In the genomic region with DNA sequence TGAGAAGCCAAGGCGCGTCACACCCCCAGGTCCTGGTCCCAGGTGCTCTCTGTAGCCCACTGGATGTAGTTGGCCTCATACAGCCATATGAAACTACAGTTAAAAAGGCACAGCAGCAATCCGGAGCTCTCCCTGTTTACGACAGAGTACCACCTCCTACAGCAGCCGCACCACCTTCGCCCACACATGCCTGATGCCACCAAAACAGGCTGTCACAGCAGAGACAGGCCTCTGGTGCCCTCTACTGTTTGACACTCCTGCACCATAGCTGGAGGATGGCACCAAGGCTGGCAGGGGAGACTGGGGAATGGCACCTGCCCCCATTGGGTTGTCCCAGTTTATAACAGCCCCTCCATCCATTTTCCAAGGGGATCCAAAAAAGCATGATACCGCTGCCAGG, we compare ENCODE assay signal across 10 mouse cellular contexts.
DNase-seq lines count a peak whose midpoint lies in the region; ATAC-seq and TF ChIP-seq lines count a peak whose summit lies in the region.
"Had no signal": no experiment of that assay in that cellular context is flagged by ENCODE, and none has a peak within 500 bp of the region (broad histone marks: within the 10 kb centered on the region; RNA-seq: fewer than 3 reads in every experiment).

No protein-coding gene starts in this region.

- peak; percentile 40 for DNase-seq in urinary bladder, adult 2 months (ENCODE audit: low spot score)
- no peak for DNase-seq in urinary bladder, postnatal 10 days (ENCODE audit: low spot score)
- DNase-seq in cerebellum, adult 18-20 months = peak; percentile 79
- DNase-seq in frontal cortex, postnatal 25 days (ENCODE audit: low spot score in 2 of 2) = peak; percentile 75 to 81
- DNase-seq in kidney, postnatal 14 days = peak; percentile 67
- peak; percentile 58 for DNase-seq in lung, postnatal 0 days (ENCODE audit: low spot score)
- DNase-seq in retina, postnatal 7 days (ENCODE audit: low read depth, low spot score) = peak; percentile 46
- peak; percentile 82 to 84 for DNase-seq in thymus, postnatal 36 days

- no peaks in the 10 kb centered on the region for H3K36me3 ChIP-seq in lung, postnatal 0 days (ENCODE audit: insufficient read depth, low read length)
- H3K36me3 ChIP-seq: embryonic facial prominence, embryonic 13.5 days had no signal

- H3K9ac ChIP-seq in lung, postnatal 0 days (replicated peaks; ENCODE audit: low read depth) = no peak overlapping the region
- H3K9ac ChIP-seq: embryonic facial prominence, embryonic 13.5 days had no signal

- H3K4me1 ChIP-seq in lung, postnatal 0 days (ENCODE audit: insufficient read depth, low read depth, low read length) = no peaks in the 10 kb centered on the region

- peak; percentile 44; the same call in 1 of the 2 replicates for ATAC-seq in lung, postnatal 0 days

- peaks cover 7% of the 10 kb centered on the region; the same call in 1 of the 2 replicates for H3K27me3 ChIP-seq in lung, postnatal 0 days (replicated peaks; ENCODE audit: insufficient read depth, low read length)

- H3K9me3 ChIP-seq in lung, postnatal 0 days (ENCODE audit: low read length) = no peaks in the 10 kb centered on the region
- H3K9me3 ChIP-seq: embryonic facial prominence, embryonic 13.5 days had no signal

- TF ChIP-seq EP300 in lung, postnatal 0 days (IDR thresholded peaks at IDR 0.05) = no peak

- TF ChIP-seq CTCF in lung, postnatal 0 days (IDR thresholded peaks at IDR 0.05) = peak; percentile 87

- no peak overlapping the region for H3K27ac ChIP-seq in lung, postnatal 0 days (ENCODE audit: low read length)
- H3K27ac ChIP-seq: embryonic facial prominence, embryonic 13.5 days had no signal

- WGBS in lung, postnatal 0 days = 73% methylated on average over 7 of the region's 7 CpGs

- H3K4me3 ChIP-seq in lung, postnatal 0 days (ENCODE audit: low read depth, low read length) = no peak overlapping the region
- H3K4me3 ChIP-seq: embryonic facial prominence, embryonic 13.5 days; myocyte had no signal

- H3K4me2 ChIP-seq in lung, postnatal 0 days (replicated peaks; ENCODE audit: low read depth, low read length) = no peak overlapping the region
- H3K4me2 ChIP-seq: embryonic facial prominence, embryonic 13.5 days had no signal
